Mouse (Mus musculus): ENCODE measurements around the gene Chm. TPM values are rescaled to one million over a fixed set of nuclear protein-coding genes. Genes with fewer than 3 reads are reported as not detected.
"Not testable (repeated sequence)": the region's sequence is repeated elsewhere in the genome, so short reads cannot be mapped to it uniquely, and the experiment has no call there.

Gene Chm
- 17.3 and 19.0 TPM in 2 replicates for polyA plus RNA-seq (2016; fragmentation: Nextera tagmentation; extraction: Ambion mirVana)

GRCm38 (mm10) chrX:113185230-113185985 lies at the start of gene Chm:
TSS of gene Chm (minus strand) at chrX:113185517.
- no peaks in the 10 kb centered on the region for H3K36me3 ChIP-seq
- no peaks in the 10 kb centered on the region for H3K4me1 ChIP-seq
- no peaks in the 10 kb centered on the region for H3K27me3 ChIP-seq
- H3K27ac ChIP-seq, result peak within 1 kb of the TSS; percentile 72
- 17% methylated on average over 21 of the region's 21 CpGs for WGBS
- H3K9me3 ChIP-seq (replicated peaks), result no peaks in the 10 kb centered on the region
- H3K4me3 ChIP-seq, result peak within 1 kb of the TSS; percentile 44
- ATAC-seq (ENCODE audit: low FRiP score), result peak; percentile 97
- H3K9ac ChIP-seq, result peak within 1 kb of the TSS; percentile 55
- H3K4me2 ChIP-seq (replicated peaks), result peak within 1 kb of the TSS; percentile 47

GRCm38 (mm10) chrX:113193901-113194300 lies 8.6 kb upstream of the Chm start:
- Histone ChIP-seq H3K9me3 (replicated peaks) (no peaks in the 10 kb centered on the region), H3K4me2 (replicated peaks) (no peak overlapping the region), H3K27ac (no peak overlapping the region), H3K27me3 (no peaks in the 10 kb centered on the region), H3K4me3 (no peak overlapping the region), H3K36me3 (no peaks in the 10 kb centered on the region), H3K4me1 (no peaks in the 10 kb centered on the region), H3K9ac (no peak overlapping the region)
- ATAC-seq (ENCODE audit: low FRiP score), result no peak
- 27% methylated on average over 2 of the region's 2 CpGs for WGBS

- 24% methylated on average over 17 of the region's 17 CpGs for WGBS
- peak overlapping the region; percentile 47 for H3K4me2 ChIP-seq (replicated peaks)
- peak overlapping the region; percentile 44 for H3K4me3 ChIP-seq
- peak; percentile 4; the same call in 1 of the 2 replicates for ATAC-seq (ENCODE audit: low FRiP score)
- H3K36me3 ChIP-seq, result no peaks in the 10 kb centered on the region
- no peaks in the 10 kb centered on the region for H3K9me3 ChIP-seq (replicated peaks)
- H3K9ac ChIP-seq, result peak overlapping the region; percentile 55
- H3K27me3 ChIP-seq, result no peaks in the 10 kb centered on the region
- no peaks in the 10 kb centered on the region for H3K4me1 ChIP-seq
- H3K27ac ChIP-seq, result peak overlapping the region; percentile 72
Measured at GRCm38 (mm10) chrX:113184569-113185229, 618 bp downstream of the Chm start.

- H3K4me1 ChIP-seq; H3K4me2 ChIP-seq (replicated peaks); H3K9me3 ChIP-seq (replicated peaks); H3K9ac ChIP-seq; H3K27me3 ChIP-seq; H3K27ac ChIP-seq; H3K4me3 ChIP-seq; H3K36me3 ChIP-seq; ATAC-seq (ENCODE audit: low FRiP score): not testable (repeated sequence)
- 92% methylated on average over 4 of the region's 4 CpGs for WGBS
Measured at GRCm38 (mm10) chrX:113180856-113181255, 4.5 kb downstream of the Chm start.

- Histone ChIP-seq H3K4me1 (no peaks in the 10 kb centered on the region), H3K4me2 (replicated peaks) (no peak overlapping the region), H3K27ac (no peak overlapping the region), H3K27me3 (no peaks in the 10 kb centered on the region), H3K36me3 (no peaks in the 10 kb centered on the region), H3K4me3 (no peak overlapping the region), H3K9ac (no peak overlapping the region), H3K9me3 (replicated peaks) (no peaks in the 10 kb centered on the region)
- no peak for ATAC-seq (ENCODE audit: low FRiP score)
- whole genome bisulfite sequencing, result 72% methylated on average over 2 of the region's 2 CpGs
Measured at GRCm38 (mm10) chrX:113172766-113173165, 12.6 kb downstream of the Chm start.

GRCm38 (mm10) chrX:113172271-113172670 lies 13.0 kb downstream of the Chm start:
- H3K9me3 ChIP-seq (replicated peaks), result no peaks in the 10 kb centered on the region
- no peak overlapping the region for H3K9ac ChIP-seq
- ATAC-seq (ENCODE audit: low FRiP score), result no peak
- WGBS, result 59% methylated on average over 1 of the region's 1 CpGs
- H3K27ac ChIP-seq, result no peak overlapping the region
- no peak overlapping the region for H3K4me3 ChIP-seq
- H3K27me3 ChIP-seq, result no peaks in the 10 kb centered on the region
- no peaks in the 10 kb centered on the region for H3K36me3 ChIP-seq
- no peaks in the 10 kb centered on the region for H3K4me1 ChIP-seq
- H3K4me2 ChIP-seq (replicated peaks), result no peak overlapping the region

GRCm38 (mm10) chrX:113160268-113160860 lies 25.0 kb downstream of the Chm start:
- H3K27ac ChIP-seq, result no peak overlapping the region
- H3K9me3 ChIP-seq (replicated peaks), result no peaks in the 10 kb centered on the region; the same call in 1 of the 2 replicates
- H3K4me3 ChIP-seq, result no peak overlapping the region
- H3K9ac ChIP-seq, result no peak overlapping the region
- ATAC-seq (ENCODE audit: low FRiP score), result no peak
- WGBS, result 71% methylated on average over 3 of the region's 3 CpGs
- H3K36me3 ChIP-seq, result no peaks in the 10 kb centered on the region
- no peak overlapping the region for H3K4me2 ChIP-seq (replicated peaks)
- H3K4me1 ChIP-seq, result no peaks in the 10 kb centered on the region
- H3K27me3 ChIP-seq, result no peaks in the 10 kb centered on the region

GRCm38 (mm10) chrX:113084171-113084570 lies 101.1 kb downstream of the Chm start:
- Histone ChIP-seq H3K36me3 (no peaks in the 10 kb centered on the region), H3K27me3 (no peaks in the 10 kb centered on the region), H3K9ac (no peak overlapping the region), H3K27ac (no peak overlapping the region), H3K9me3 (replicated peaks) (no peaks in the 10 kb centered on the region), H3K4me3 (no peak overlapping the region), H3K4me1 (no peaks in the 10 kb centered on the region), H3K4me2 (replicated peaks) (no peak overlapping the region)
- 78% methylated on average over 2 of the region's 2 CpGs for WGBS
- ATAC-seq (ENCODE audit: low FRiP score), result no peak

- Histone ChIP-seq H3K27ac (no peak overlapping the region), H3K27me3 (no peaks in the 10 kb centered on the region), H3K4me2 (replicated peaks) (no peak overlapping the region), H3K36me3 (no peaks in the 10 kb centered on the region), H3K9me3 (replicated peaks) (no peaks in the 10 kb centered on the region), H3K4me3 (no peak overlapping the region), H3K9ac (no peak overlapping the region), H3K4me1 (no peaks in the 10 kb centered on the region)
- ATAC-seq (ENCODE audit: low FRiP score), result no peak
- 98% methylated on average over 2 of the region's 2 CpGs for WGBS
Measured at GRCm38 (mm10) chrX:113076053-113076452, 109.3 kb downstream of the Chm start.

- Histone ChIP-seq H3K4me3 (no peak overlapping the region), H3K4me1 (no peaks in the 10 kb centered on the region), H3K27ac (no peak overlapping the region), H3K27me3 (no peaks in the 10 kb centered on the region), H3K9ac (no peak overlapping the region), H3K9me3 (replicated peaks) (no peaks in the 10 kb centered on the region), H3K4me2 (replicated peaks) (no peak overlapping the region), H3K36me3 (no peaks in the 10 kb centered on the region)
- WGBS, result 89% methylated on average over 4 of the region's 4 CpGs
- ATAC-seq (ENCODE audit: low FRiP score), result no peak
Measured at GRCm38 (mm10) chrX:113074823-113075222, 110.5 kb downstream of the Chm start.

- 84% methylated on average over 3 of the region's 3 CpGs for WGBS
- no peak for ATAC-seq (ENCODE audit: low FRiP score)
- H3K4me2 ChIP-seq (replicated peaks), result no peak overlapping the region
Measured at GRCm38 (mm10) chrX:113003621-113004020, 181.7 kb downstream of the Chm start.

GRCm38 (mm10) chrX:113002192-113002591 lies 183.1 kb downstream of the Chm start:
- Histone ChIP-seq H3K4me3 (no peak overlapping the region), H3K27me3 (no peaks in the 10 kb centered on the region), H3K27ac (no peak overlapping the region), H3K36me3 (no peaks in the 10 kb centered on the region), H3K4me1 (no peaks in the 10 kb centered on the region), H3K4me2 (replicated peaks) (no peak overlapping the region), H3K9me3 (replicated peaks) (no peaks in the 10 kb centered on the region), H3K9ac (no peak overlapping the region)
- 76% methylated on average over 3 of the region's 3 CpGs for WGBS
- ATAC-seq (ENCODE audit: low FRiP score), result no peak

More at GRCm38 (mm10) chrX:113003621-113004020, 181.7 kb downstream of the Chm start:
- Histone ChIP-seq H3K9ac (no peak overlapping the region), H3K4me1 (no peaks in the 10 kb centered on the region), H3K9me3 (replicated peaks) (no peaks in the 10 kb centered on the region), H3K27ac (no peak overlapping the region), H3K4me3 (no peak overlapping the region), H3K36me3 (no peaks in the 10 kb centered on the region), H3K27me3 (no peaks in the 10 kb centered on the region)
